Mouse (Mus musculus): Measurements from ENCODE around the gene Ssu72. TPM values are rescaled to one million over a fixed set of nuclear protein-coding genes. Genes with fewer than 3 reads are reported as not detected.

Gene Ssu72
- polyA plus RNA-seq, 2 experiments, result 115 to 131 TPM

DNA sequence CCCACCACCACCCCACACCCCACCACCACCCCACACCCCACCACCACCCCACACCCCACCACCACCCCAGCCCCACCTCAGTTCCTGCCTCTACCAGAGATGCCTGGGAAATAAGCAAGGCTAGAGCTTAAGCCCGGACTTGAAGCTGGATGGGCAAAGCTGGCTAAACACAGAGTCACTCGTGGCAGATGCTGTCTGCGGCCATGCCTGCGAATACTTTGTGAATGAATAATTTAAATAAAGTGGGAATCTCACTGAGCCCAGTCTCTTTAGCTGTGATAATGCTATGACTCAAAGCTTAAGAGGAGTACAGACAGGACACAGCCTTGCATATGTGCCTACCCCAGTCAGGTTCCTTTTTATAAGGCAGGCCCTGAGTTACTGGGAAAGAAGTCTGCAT is 74.9 kb downstream of the Ssu72 start:
- WGBS, result 81% methylated on average over 4 of the region's 4 CpGs
- Histone ChIP-seq H3K4me2 (replicated peaks; ENCODE audit: low read depth, low read length, severe bottlenecking) (no peak overlapping the region), H3K9ac (ENCODE audit: low read depth, low read length, severe bottlenecking) (no peak overlapping the region), H3K27ac (replicated peaks; ENCODE audit: low read depth, low read length) (no peak overlapping the region), H3K9me3 (ENCODE audit: control insufficient read depth, low read length) (no peaks in the 10 kb centered on the region), H3K36me3 (ENCODE audit: control insufficient read depth, insufficient read depth, low read length) (no peaks in the 10 kb centered on the region), H3K4me3 (replicated peaks; ENCODE audit: low read length) (no peak overlapping the region), H3K4me1 (ENCODE audit: control insufficient read depth, insufficient read depth, low read length) (peaks cover 4% of the 10 kb centered on the region; the same call in 1 of the 2 replicates), H3K27me3 (ENCODE audit: control insufficient read depth, insufficient read depth, low read length) (no peaks in the 10 kb centered on the region)
- no peak for DNase-seq (ENCODE audit: low spot score)
- no peak for TF ChIP-seq POLR2A (IDR thresholded peaks at IDR 0.05; ENCODE audit: borderline replicate concordance, extremely low read depth, insufficient read depth, insufficient read length)
- ATAC-seq (ENCODE audit: low FRiP score, low read depth), result no peak

DNA sequence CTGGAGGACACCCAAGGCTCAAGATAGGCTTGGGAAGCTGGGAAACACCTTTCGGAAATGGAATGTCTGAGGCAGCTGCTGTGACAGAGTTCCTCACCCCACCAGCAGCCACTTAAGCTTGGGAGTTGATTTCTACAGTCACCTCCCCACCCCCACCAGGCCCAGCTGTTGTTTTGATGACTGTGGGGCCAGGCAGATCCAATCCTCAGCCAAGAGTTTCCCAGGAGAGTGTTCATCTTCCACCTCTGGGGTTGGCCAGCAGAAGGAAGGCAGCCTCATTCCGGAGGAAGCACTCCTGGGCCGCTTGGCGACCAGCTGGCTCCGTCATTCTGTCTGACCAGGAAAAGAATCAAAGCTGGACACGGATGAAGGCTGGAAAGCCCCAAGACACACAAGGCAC is 76.3 kb downstream of the Ssu72 start:
- WGBS, result 19% methylated on average over 6 of the region's 6 CpGs
- peak; percentile 71 for ATAC-seq (ENCODE audit: low FRiP score, low read depth)

More for the DNA sequence above, 76.3 kb downstream of the Ssu72 start:
- TF ChIP-seq POLR2A (IDR thresholded peaks at IDR 0.05; ENCODE audit: borderline replicate concordance, extremely low read depth, insufficient read depth, insufficient read length), result no peak
- Histone ChIP-seq H3K4me2 (replicated peaks; ENCODE audit: low read depth, low read length, severe bottlenecking) (no peak overlapping the region), H3K36me3 (ENCODE audit: control insufficient read depth, insufficient read depth, low read length) (no peaks in the 10 kb centered on the region), H3K4me1 (ENCODE audit: control insufficient read depth, insufficient read depth, low read length) (peaks cover 3% of the 10 kb centered on the region; the same call in 1 of the 2 replicates), H3K9ac (ENCODE audit: low read depth, low read length, severe bottlenecking) (no peak overlapping the region), H3K4me3 (replicated peaks; ENCODE audit: low read length) (no peak overlapping the region), H3K27me3 (ENCODE audit: control insufficient read depth, insufficient read depth, low read length) (no peaks in the 10 kb centered on the region), H3K27ac (replicated peaks; ENCODE audit: low read depth, low read length) (no peak overlapping the region; the same call in 1 of the 2 replicates), H3K9me3 (ENCODE audit: control insufficient read depth, low read length) (no peaks in the 10 kb centered on the region)
- DNase-seq (ENCODE audit: low spot score), result peak; percentile 82

Other genes with a start within 250 kb of the Ssu72 start
- gene Tmem52, start 235.7 kb upstream of the Ssu72 start, polyA plus RNA-seq (2012; rRNA removed), result 0.42 and 0.50 TPM in 2 replicates
- not detected in 2 replicates for gene Tmem52, start 235.7 kb upstream of the Ssu72 start, polyA plus RNA-seq (2014; fragmentation: Nextera tagmentation; extraction: Ambion mirVana)
- 511 and 686 TPM in 2 replicates for gene Gnb1, start 213.4 kb upstream of the Ssu72 start, polyA plus RNA-seq (2012; rRNA removed)
- gene Gnb1, start 213.4 kb upstream of the Ssu72 start, polyA plus RNA-seq (2014; fragmentation: Nextera tagmentation; extraction: Ambion mirVana), result 440 and 493 TPM in 2 replicates
- gene Nadk, start 142.4 kb upstream of the Ssu72 start, polyA plus RNA-seq (2012; rRNA removed), result 78.8 and 91.2 TPM in 2 replicates
- 87.9 and 97.1 TPM in 2 replicates for gene Nadk, start 142.4 kb upstream of the Ssu72 start, polyA plus RNA-seq (2014; fragmentation: Nextera tagmentation; extraction: Ambion mirVana)
- gene Slc35e2, start 103.4 kb upstream of the Ssu72 start, polyA plus RNA-seq (2012; rRNA removed), result 10.9 and 13.8 TPM in 2 replicates
- 8.5 and 10.8 TPM in 2 replicates for gene Slc35e2, start 103.4 kb upstream of the Ssu72 start, polyA plus RNA-seq (2014; fragmentation: Nextera tagmentation; extraction: Ambion mirVana)
- 45.3 and 65.6 TPM in 2 replicates for gene Cdk11b, start 79.9 kb upstream of the Ssu72 start, polyA plus RNA-seq (2012; rRNA removed)
- gene Cdk11b, start 79.9 kb upstream of the Ssu72 start, polyA plus RNA-seq (2014; fragmentation: Nextera tagmentation; extraction: Ambion mirVana), result 53.9 and 60.1 TPM in 2 replicates
- not detected in 2 replicates for gene Gm10563, start 59.4 kb upstream of the Ssu72 start, polyA plus RNA-seq (2012; rRNA removed)
- gene Gm10563, start 59.4 kb upstream of the Ssu72 start, polyA plus RNA-seq (2014; fragmentation: Nextera tagmentation; extraction: Ambion mirVana), result not detected in 2 replicates
- gene Mmp23, start 51.4 kb upstream of the Ssu72 start, polyA plus RNA-seq (2012; rRNA removed), result 34.7 and 42.7 TPM in 2 replicates
- gene Mmp23, start 51.4 kb upstream of the Ssu72 start, polyA plus RNA-seq (2014; fragmentation: Nextera tagmentation; extraction: Ambion mirVana), result 17.3 and 19.8 TPM in 2 replicates
- 77.4 and 97.5 TPM in 2 replicates for gene Mib2, start 35.6 kb upstream of the Ssu72 start, polyA plus RNA-seq (2012; rRNA removed)
- gene Mib2, start 35.6 kb upstream of the Ssu72 start, polyA plus RNA-seq (2014; fragmentation: Nextera tagmentation; extraction: Ambion mirVana), result 29.5 and 32.1 TPM in 2 replicates
- 31.0 and 46.5 TPM in 2 replicates for gene Fndc10, start 10.5 kb upstream of the Ssu72 start, polyA plus RNA-seq (2012; rRNA removed)
- 8.1 and 9.4 TPM in 2 replicates for gene Fndc10, start 10.5 kb upstream of the Ssu72 start, polyA plus RNA-seq (2014; fragmentation: Nextera tagmentation; extraction: Ambion mirVana)
- gene Tmem240, start 30.0 kb downstream of the Ssu72 start, polyA plus RNA-seq (2012; rRNA removed), result 3.7 and 4.0 TPM in 2 replicates
- gene Tmem240, start 30.0 kb downstream of the Ssu72 start, polyA plus RNA-seq (2014; fragmentation: Nextera tagmentation; extraction: Ambion mirVana), result 0.88 and 1.1 TPM in 2 replicates
- 117 and 135 TPM in 2 replicates for gene Atad3a, start 56.3 kb downstream of the Ssu72 start, polyA plus RNA-seq (2012; rRNA removed)
- gene Atad3a, start 56.3 kb downstream of the Ssu72 start, polyA plus RNA-seq (2014; fragmentation: Nextera tagmentation; extraction: Ambion mirVana), result 84.8 and 85.2 TPM in 2 replicates
- 12.4 and 14.9 TPM in 2 replicates for gene Vwa1, start 69.9 kb downstream of the Ssu72 start, polyA plus RNA-seq (2012; rRNA removed)
- 11.9 and 13.9 TPM in 2 replicates for gene Vwa1, start 69.9 kb downstream of the Ssu72 start, polyA plus RNA-seq (2014; fragmentation: Nextera tagmentation; extraction: Ambion mirVana)
- gene Tmem88b, start 81.1 kb downstream of the Ssu72 start, polyA plus RNA-seq (2012; rRNA removed), result 2.0 and 2.6 TPM in 2 replicates
- gene Tmem88b, start 81.1 kb downstream of the Ssu72 start, polyA plus RNA-seq (2014; fragmentation: Nextera tagmentation; extraction: Ambion mirVana), result 0.48 and 0.67 TPM in 2 replicates
- gene Ankrd65, start 85.6 kb downstream of the Ssu72 start, polyA plus RNA-seq (2012; rRNA removed), result 0.23 TPM in 1 of 2 replicates, not detected in the other
- gene Ankrd65, start 85.6 kb downstream of the Ssu72 start, polyA plus RNA-seq (2014; fragmentation: Nextera tagmentation; extraction: Ambion mirVana), result not detected in 2 replicates
- gene Mrpl20, start 98.1 kb downstream of the Ssu72 start, polyA plus RNA-seq (2012; rRNA removed), result 72.2 and 97.5 TPM in 2 replicates
- 199 and 215 TPM in 2 replicates for gene Mrpl20, start 98.1 kb downstream of the Ssu72 start, polyA plus RNA-seq (2014; fragmentation: Nextera tagmentation; extraction: Ambion mirVana)
- gene Ccnl2, start 107.7 kb downstream of the Ssu72 start, polyA plus RNA-seq (2012; rRNA removed), result 273 and 304 TPM in 2 replicates
- 190 and 199 TPM in 2 replicates for gene Ccnl2, start 107.7 kb downstream of the Ssu72 start, polyA plus RNA-seq (2014; fragmentation: Nextera tagmentation; extraction: Ambion mirVana)
- 112 and 114 TPM in 2 replicates for gene Aurkaip1, start 126.5 kb downstream of the Ssu72 start, polyA plus RNA-seq (2012; rRNA removed)
- gene Aurkaip1, start 126.5 kb downstream of the Ssu72 start, polyA plus RNA-seq (2014; fragmentation: Nextera tagmentation; extraction: Ambion mirVana), result 126 and 129 TPM in 2 replicates
- gene Mxra8, start 134.9 kb downstream of the Ssu72 start, polyA plus RNA-seq (2012; rRNA removed), result 218 and 302 TPM in 2 replicates
- gene Mxra8, start 134.9 kb downstream of the Ssu72 start, polyA plus RNA-seq (2014; fragmentation: Nextera tagmentation; extraction: Ambion mirVana), result 109 and 120 TPM in 2 replicates
- gene Dvl1, start 142.6 kb downstream of the Ssu72 start, polyA plus RNA-seq (2012; rRNA removed), result 92.9 and 131 TPM in 2 replicates
- 17.4 and 18.8 TPM in 2 replicates for gene Dvl1, start 142.6 kb downstream of the Ssu72 start, polyA plus RNA-seq (2014; fragmentation: Nextera tagmentation; extraction: Ambion mirVana)
- gene Tas1r3, start 158.6 kb downstream of the Ssu72 start, polyA plus RNA-seq (2012; rRNA removed), result 0.31 and 0.51 TPM in 2 replicates
- 0.32 and 0.37 TPM in 2 replicates for gene Tas1r3, start 158.6 kb downstream of the Ssu72 start, polyA plus RNA-seq (2014; fragmentation: Nextera tagmentation; extraction: Ambion mirVana)
- 15.0 and 20.5 TPM in 2 replicates for gene Cptp, start 164.6 kb downstream of the Ssu72 start, polyA plus RNA-seq (2012; rRNA removed)
- gene Cptp, start 164.6 kb downstream of the Ssu72 start, polyA plus RNA-seq (2014; fragmentation: Nextera tagmentation; extraction: Ambion mirVana), result 16.3 and 19.2 TPM in 2 replicates
- 57.4 and 60.7 TPM in 2 replicates for gene Ints11, start 164.7 kb downstream of the Ssu72 start, polyA plus RNA-seq (2012; rRNA removed)
- 63.7 and 75.4 TPM in 2 replicates for gene Ints11, start 164.7 kb downstream of the Ssu72 start, polyA plus RNA-seq (2014; fragmentation: Nextera tagmentation; extraction: Ambion mirVana)
- gene Pusl1, start 187.0 kb downstream of the Ssu72 start, polyA plus RNA-seq (2012; rRNA removed), result 95.7 and 125 TPM in 2 replicates
- 54.9 and 57.2 TPM in 2 replicates for gene Pusl1, start 187.0 kb downstream of the Ssu72 start, polyA plus RNA-seq (2014; fragmentation: Nextera tagmentation; extraction: Ambion mirVana)
- 33.8 and 41.6 TPM in 2 replicates for gene Acap3, start 187.0 kb downstream of the Ssu72 start, polyA plus RNA-seq (2012; rRNA removed)
- gene Acap3, start 187.0 kb downstream of the Ssu72 start, polyA plus RNA-seq (2014; fragmentation: Nextera tagmentation; extraction: Ambion mirVana), result 19.8 and 22.6 TPM in 2 replicates
- gene Ube2j2, start 239.0 kb downstream of the Ssu72 start, polyA plus RNA-seq (2012; rRNA removed), result 106 and 117 TPM in 2 replicates
- gene Ube2j2, start 239.0 kb downstream of the Ssu72 start, polyA plus RNA-seq (2014; fragmentation: Nextera tagmentation; extraction: Ambion mirVana), result 122 and 126 TPM in 2 replicates

All from limb, embryonic 14.5 days (tissue).